Mouse (Mus musculus) CH12.LX (cell line): ENCODE data around the gene Cd248.

Experiments used
- CTCF ChIP-seq, 2 experiments: IDR thresholded peaks in 1 of 2; conservative IDR thresholded peaks in 1 of 2; 2 replicates each; pipeline ENCODE4 v1.5.1; 2011 to 2012; ENCODE audit warnings: low read depth in 2 of 2, low read length in 2 of 2, improper control_type of control experiment in 1 of 2, inconsistent platforms in 1 of 2, mild to moderate bottlenecking in 1 of 2, moderate library complexity in 1 of 2
- EP300 ChIP-seq: IDR thresholded peaks from 2 replicates; pipeline ENCODE4 v1.6.1; 2011; ENCODE audit warnings: low read length, improper control_type of control experiment
- JUN ChIP-seq: IDR thresholded peaks from 2 replicates; pipeline ENCODE4 v1.6.1; 2011; ENCODE audit warnings: low read depth, mild to moderate bottlenecking, low read length, improper control_type of control experiment, moderate library complexity; ENCODE audit not compliant: insufficient read depth
- MAX ChIP-seq: IDR thresholded peaks from 2 replicates; pipeline ENCODE4 v1.6.1; 2011; ENCODE audit warnings: low read length, improper control_type of control experiment
- MAZ ChIP-seq: IDR thresholded peaks from 2 replicates; pipeline ENCODE4 v1.6.1; 2012; ENCODE audit warnings: low read depth, mild to moderate bottlenecking, inconsistent platforms, low read length, improper control_type of control experiment, moderate library complexity
- MEF2A ChIP-seq: IDR thresholded peaks from 2 replicates; pipeline ENCODE4 v1.6.1; 2014; ENCODE audit warnings: low read depth, mild to moderate bottlenecking, inconsistent platforms, low read length, improper control_type of control experiment, borderline replicate concordance
- NELFE ChIP-seq: IDR thresholded peaks from 2 replicates; pipeline ENCODE4 v1.6.1; 2011; ENCODE audit warnings: low read depth, low read length, improper control_type of control experiment
- PAX5 ChIP-seq: IDR thresholded peaks from 2 replicates; pipeline ENCODE4 v1.6.1; 2012; ENCODE audit warnings: low read length, inconsistent platforms, mixed read lengths
- POLR2A ChIP-seq: IDR thresholded peaks from 2 replicates; pipeline ENCODE4 v1.6.1; 2011; ENCODE audit warnings: low read depth, mild to moderate bottlenecking, improper control_type of control experiment, low read length
- RCOR1 ChIP-seq: conservative IDR thresholded peaks from 2 replicates; pipeline ENCODE4 v1.6.1; 2012; ENCODE audit warnings: low read depth, mild to moderate bottlenecking, inconsistent platforms, low read length, improper control_type of control experiment
- SMC3 ChIP-seq: IDR thresholded peaks from 2 replicates; pipeline ENCODE4 v1.6.1; 2011; ENCODE audit warnings: low read depth, low read length, improper control_type of control experiment
- UBTF ChIP-seq: IDR thresholded peaks from 2 replicates; pipeline ENCODE4 v1.6.1; 2012; ENCODE audit warnings: low read depth, mild to moderate bottlenecking, inconsistent platforms, low read length, improper control_type of control experiment, moderate library complexity
- USF1 ChIP-seq: IDR thresholded peaks from 2 replicates; pipeline ENCODE4 v1.6.1; 2014; ENCODE audit warnings: low read depth, mild to moderate bottlenecking, inconsistent platforms, low read length, improper control_type of control experiment
- USF2 ChIP-seq: conservative IDR thresholded peaks from 2 replicates; pipeline ENCODE4 v1.6.1; 2011; ENCODE audit warnings: low read depth, low read length, improper control_type of control experiment

GRCm38 (mm10) chr19:5067867-5068569, at the start of gene Cd248:
- TF ChIP-seq RCOR1 (no peak), CTCF (conservative IDR thresholded peaks at IDR 0.05 in 1 of 2, IDR thresholded peaks at IDR 0.05 in 1 of 2; ENCODE audit: low read depth in 2 of 2, low read length in 2 of 2) (no peak), USF2 (no peak), SMC3 (no peak), NELFE (no peak), UBTF (no peak), MAZ (no peak), EP300 (no peak), MAX (no peak), USF1 (no peak), PAX5 (no peak), POLR2A (no peak), JUN (no peak), MEF2A (no peak)
